Mouse (Mus musculus) large intestine, adult 2 months (tissue): ENCODE results near the gene Smad3. TPM values are rescaled to one million over a fixed set of nuclear protein-coding genes. Genes with fewer than 3 reads are reported as not detected.
A peak's percentile ranks its signal among the peaks of the same experiment; 100 is the strongest.

Experiments used
- DNase-seq: peaks from one replicate; pipeline ENCODE4 v3.0.0-alpha.2; 2012; ENCODE audit warnings: low read depth, low spot score
- WGBS: fragments of 180-500 bp; shearing (Covaris S2); methylation state at CpG from one replicate; pipeline ENCODE4 v1.1.7; 2018; 5-methylcytosine and 5-hydroxymethylcytosine counted together
- polyA plus RNA-seq: library from polyadenylated mRNA; depleted of rRNA; stranded (reverse); fragments of >200 nt; gene quantifications from 2 replicates; pipeline ENCODE4 v1.2.3, GENCODE M21; 2012; rRNA removed

Gene Smad3
- polyA plus RNA-seq: 16.2 and 24.6 TPM in 2 replicates

GRCm38 (mm10) chr9:63757865-63758440, at the start of gene Smad3:
Smad3 (minus strand) TSS chr9:63757994.
- no peak for DNase-seq
- WGBS: under 1% methylated on average over 59 of the region's 59 CpGs

GRCm38 (mm10) chr9:63804847-63805246, 47.1 kb upstream of the Smad3 start:
- no peak for DNase-seq
- WGBS: 79% methylated on average over 3 of the region's 3 CpGs

GRCm38 (mm10) chr9:63803181-63803591, 45.4 kb upstream of the Smad3 start:
- DNase-seq: peak; percentile 68
- WGBS: 6% methylated on average over 8 of the region's 8 CpGs

GRCm38 (mm10) chr9:63802504-63802903, 44.7 kb upstream of the Smad3 start:
- 82% methylated on average over 7 of the region's 7 CpGs for WGBS

GRCm38 (mm10) chr9:63802080-63802479, 44.3 kb upstream of the Smad3 start:
- DNase-seq: no peak
- WGBS: 57% methylated on average over 5 of the region's 5 CpGs

More at GRCm38 (mm10) chr9:63802504-63802903, 44.7 kb upstream of the Smad3 start:
- DNase-seq: no peak

- DNase-seq: no peak
- 69% methylated on average over 3 of the region's 3 CpGs for WGBS
These were observed 38.6 kb upstream of the Smad3 start for GRCm38 (mm10) chr9:63796429-63796828.

GRCm38 (mm10) chr9:63793731-63794495, 36.1 kb upstream of the Smad3 start:
- 43% methylated on average over 10 of the region's 10 CpGs for WGBS
- DNase-seq: no peak

- DNase-seq: no peak
- 65% methylated on average over 1 of the region's 1 CpGs for WGBS
These were observed 33.9 kb upstream of the Smad3 start for GRCm38 (mm10) chr9:63791716-63792115.

GRCm38 (mm10) chr9:63791275-63791674, 33.5 kb upstream of the Smad3 start:
- DNase-seq: no peak
- WGBS: 22% methylated on average over 6 of the region's 6 CpGs

- no peak for DNase-seq
- 91% methylated on average over 4 of the region's 4 CpGs for WGBS
These were observed 32.4 kb upstream of the Smad3 start for GRCm38 (mm10) chr9:63790222-63790621.

GRCm38 (mm10) chr9:63789386-63789785, 31.6 kb upstream of the Smad3 start:
- 58% methylated on average over 7 of the region's 7 CpGs for WGBS
- no peak for DNase-seq

GRCm38 (mm10) chr9:63787606-63788005, 29.8 kb upstream of the Smad3 start:
- WGBS: 63% methylated on average over 3 of the region's 3 CpGs
- no peak for DNase-seq

- WGBS: 62% methylated on average over 2 of the region's 2 CpGs
- no peak for DNase-seq
These were observed 29.3 kb upstream of the Smad3 start for GRCm38 (mm10) chr9:63787086-63787485.

- 42% methylated on average over 5 of the region's 5 CpGs for WGBS
- no peak for DNase-seq
These were observed 28.4 kb upstream of the Smad3 start for GRCm38 (mm10) chr9:63786026-63786670.

- WGBS: 41% methylated on average over 5 of the region's 5 CpGs
- no peak for DNase-seq
These were observed 27.7 kb upstream of the Smad3 start for GRCm38 (mm10) chr9:63785492-63785891.

GRCm38 (mm10) chr9:63784597-63784996, 26.8 kb upstream of the Smad3 start:
- DNase-seq: no peak
- WGBS: 67% methylated on average over 3 of the region's 3 CpGs

- 74% methylated on average over 4 of the region's 4 CpGs for WGBS
These were observed 24.9 kb upstream of the Smad3 start for GRCm38 (mm10) chr9:63782744-63783143.

GRCm38 (mm10) chr9:63781714-63782464, 24.1 kb upstream of the Smad3 start:
- no peak for DNase-seq
- WGBS: 59% methylated on average over 7 of the region's 7 CpGs

More at GRCm38 (mm10) chr9:63782744-63783143, 24.9 kb upstream of the Smad3 start:
- no peak for DNase-seq

GRCm38 (mm10) chr9:63779950-63780887, 22.4 kb upstream of the Smad3 start:
- 33% methylated on average over 17 of the region's 17 CpGs for WGBS
- DNase-seq: no peak
